Mouse (Mus musculus): ENCODE measurements around the gene Slc24a4. TPM values are rescaled to one million over a fixed set of nuclear protein-coding genes. Genes with fewer than 3 reads are reported as not detected.
"Not testable (repeated sequence)": the region's sequence is repeated elsewhere in the genome, so short reads cannot be mapped to it uniquely, and the experiment has no call there.

Gene Slc24a4
- polyA plus RNA-seq, 1 experiment: 17.6 TPM

- no peak for DNase-seq (ENCODE audit: extremely low spot score in 1 of 2, low spot score in 1 of 2)
Observed at GRCm38 (mm10) chr12:102243915-102244314, 115.4 kb downstream of the Slc24a4 start.

- no peak for DNase-seq (ENCODE audit: extremely low spot score in 1 of 2, low spot score in 1 of 2)
Observed at GRCm38 (mm10) chr12:102246226-102246625, 117.7 kb downstream of the Slc24a4 start.

- DNase-seq (ENCODE audit: extremely low spot score in 1 of 2, low spot score in 1 of 2): peak; percentile 26 to 66
Observed at GRCm38 (mm10) chr12:102248104-102248503, 119.6 kb downstream of the Slc24a4 start.

GRCm38 (mm10) chr12:102250316-102250715 is 121.8 kb downstream of the Slc24a4 start:
- peak in 1 of 2 experiments; percentile 47 for DNase-seq (ENCODE audit: extremely low spot score in 1 of 2, low spot score in 1 of 2)

GRCm38 (mm10) chr12:102251070-102251469 is 122.5 kb downstream of the Slc24a4 start:
- peak; percentile 51 to 63 for DNase-seq (ENCODE audit: extremely low spot score in 1 of 2, low spot score in 1 of 2)

GRCm38 (mm10) chr12:102251985-102252384 is 123.5 kb downstream of the Slc24a4 start:
- peak; percentile 16 to 53 for DNase-seq (ENCODE audit: extremely low spot score in 1 of 2, low spot score in 1 of 2)

- no peak for DNase-seq (ENCODE audit: extremely low spot score in 1 of 2, low spot score in 1 of 2)
Observed at GRCm38 (mm10) chr12:102252525-102252924, 124.0 kb downstream of the Slc24a4 start.

- DNase-seq (ENCODE audit: extremely low spot score in 1 of 2, low spot score in 1 of 2): no peak
Observed at GRCm38 (mm10) chr12:102255012-102255411, 126.5 kb downstream of the Slc24a4 start.

GRCm38 (mm10) chr12:102258522-102259112 is 130.1 kb downstream of the Slc24a4 start:
- DNase-seq (ENCODE audit: extremely low spot score in 1 of 2, low spot score in 1 of 2): no peak

GRCm38 (mm10) chr12:102261933-102262396 is 133.4 kb downstream of the Slc24a4 start:
- no peak for DNase-seq (ENCODE audit: extremely low spot score in 1 of 2, low spot score in 1 of 2)

- no peak for DNase-seq (ENCODE audit: extremely low spot score in 1 of 2, low spot score in 1 of 2)
Observed at GRCm38 (mm10) chr12:102262809-102263208, 134.3 kb downstream of the Slc24a4 start.

- DNase-seq (ENCODE audit: extremely low spot score in 1 of 2, low spot score in 1 of 2): no peak
Observed at GRCm38 (mm10) chr12:102263249-102263648, 134.7 kb downstream of the Slc24a4 start.

GRCm38 (mm10) chr12:102266433-102266832 is 137.9 kb downstream of the Slc24a4 start:
- no peak for DNase-seq (ENCODE audit: extremely low spot score in 1 of 2, low spot score in 1 of 2)

- no peak for DNase-seq (ENCODE audit: extremely low spot score in 1 of 2, low spot score in 1 of 2)
Observed at GRCm38 (mm10) chr12:102269144-102269543, 140.6 kb downstream of the Slc24a4 start.

GRCm38 (mm10) chr12:102270776-102271405 is 142.4 kb downstream of the Slc24a4 start:
- no peak for DNase-seq (ENCODE audit: extremely low spot score in 1 of 2, low spot score in 1 of 2)

GRCm38 (mm10) chr12:102271447-102271846 is 142.9 kb downstream of the Slc24a4 start:
- DNase-seq (ENCODE audit: extremely low spot score in 1 of 2, low spot score in 1 of 2): no peak

- no peak for DNase-seq (ENCODE audit: extremely low spot score in 1 of 2, low spot score in 1 of 2)
Observed at GRCm38 (mm10) chr12:102275833-102276443, 147.4 kb downstream of the Slc24a4 start.

- DNase-seq (ENCODE audit: extremely low spot score in 1 of 2, low spot score in 1 of 2): not testable (repeated sequence)
Observed at GRCm38 (mm10) chr12:102280290-102280689, 151.8 kb downstream of the Slc24a4 start.

- DNase-seq (ENCODE audit: extremely low spot score in 1 of 2, low spot score in 1 of 2): no peak
Observed at GRCm38 (mm10) chr12:102280867-102281503, 152.5 kb downstream of the Slc24a4 start.

- DNase-seq (ENCODE audit: extremely low spot score in 1 of 2, low spot score in 1 of 2): no peak
Observed at GRCm38 (mm10) chr12:102282126-102282525, 153.6 kb downstream of the Slc24a4 start.

GRCm38 (mm10) chr12:102282763-102283482 is 154.4 kb downstream of the Slc24a4 start, which contains the start of gene Rin3:
TSS of gene Rin3 (plus strand) at chr12:102283048.
- DNase-seq (ENCODE audit: extremely low spot score in 1 of 2, low spot score in 1 of 2): no peak
